Mouse (Mus musculus): Measurements from ENCODE around the gene B4galt5. TPM values are rescaled to one million over a fixed set of nuclear protein-coding genes. Genes with fewer than 3 reads are reported as not detected.

B4galt5 gene
- total and polyA plus RNA-seq, 3 experiments, result 12.5 to 17.6 (median 13.5) TPM

DNA sequence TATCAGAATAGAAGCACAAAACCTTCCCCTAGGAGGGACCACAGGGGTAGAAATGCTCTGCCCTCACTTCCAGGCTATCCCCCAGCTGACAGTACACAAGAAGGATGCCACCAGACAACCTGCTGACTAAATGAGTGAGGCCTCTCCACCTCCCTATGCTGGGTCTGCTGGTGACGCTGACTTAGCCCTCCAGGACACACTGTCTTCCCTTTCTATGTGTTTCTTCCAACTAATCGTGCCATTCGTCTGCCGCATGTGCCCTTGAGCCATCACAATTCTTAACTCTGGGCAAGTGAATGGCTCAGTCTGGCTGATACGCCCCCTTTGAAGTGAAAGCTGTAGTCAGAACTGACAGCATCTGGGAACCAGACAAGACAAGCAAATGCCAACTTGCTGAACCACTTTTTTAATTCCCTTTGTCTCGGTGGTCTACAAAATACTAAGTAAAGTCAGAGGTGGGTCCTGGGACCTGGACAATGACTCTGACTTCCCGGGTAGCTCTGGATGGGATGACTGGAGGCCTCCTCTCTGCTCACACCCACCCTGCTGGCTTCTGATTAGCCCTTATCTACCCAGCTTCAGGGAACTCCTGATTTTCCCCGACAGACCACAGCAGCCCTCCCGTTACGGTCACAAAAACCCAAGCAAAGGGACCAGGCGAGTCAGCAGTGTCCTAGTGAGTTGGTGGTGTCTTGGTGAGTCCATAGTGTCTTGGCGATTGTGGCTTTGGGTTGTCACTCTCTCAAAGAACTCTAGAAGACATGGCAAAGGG is 5.4 kb downstream of the B4galt5 start (continued):
- TF ChIP-seq NELFE (IDR thresholded peaks at IDR 0.05; ENCODE audit: low read depth, low read length) (no peak), POLR2A (IDR thresholded peaks at IDR 0.05; ENCODE audit: low read depth, low read length) (no peak), TCF12 (IDR thresholded peaks at IDR 0.05; ENCODE audit: low read depth, low read length) (no peak), MEF2A (IDR thresholded peaks at IDR 0.05; ENCODE audit: borderline replicate concordance, low read depth, low read length) (no peak)

DNA sequence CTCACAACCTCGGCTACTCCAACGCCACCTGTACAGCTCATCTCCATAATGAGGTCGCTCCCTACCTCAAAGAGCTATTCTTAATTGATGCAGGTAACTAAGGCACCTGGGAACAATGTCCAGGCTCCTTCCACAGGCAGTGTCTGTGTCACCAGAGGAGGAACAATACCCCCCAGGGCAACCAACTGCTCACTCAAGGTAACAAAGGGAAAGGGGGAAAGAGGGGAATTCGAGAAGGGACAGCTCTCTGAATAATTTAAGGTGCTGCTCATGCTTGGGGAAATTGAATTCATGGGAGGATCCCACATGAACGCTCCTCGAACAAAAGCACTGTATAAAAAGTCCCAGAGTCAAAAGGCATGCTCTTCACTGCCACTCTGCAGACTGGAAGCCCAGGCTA is 6.1 kb downstream of the B4galt5 start:
- no peak for TF ChIP-seq SIN3A (IDR thresholded peaks at IDR 0.05; ENCODE audit: low read length)
- no peak for TF ChIP-seq EP300 (IDR thresholded peaks at IDR 0.05; ENCODE audit: low read length)
- in situ Hi-C loops (cut with MboI; ENCODE audit: low pct_ligation_motif_present, low pct_unique_long_range_greater_than_20kb, low sequenced_read_pairs), result no loop called here
- Histone ChIP-seq H3K36me3 (replicated peaks in 1 of 2; ENCODE audit: control insufficient read depth in 1 of 2, insufficient read depth in 1 of 2, low read length in 1 of 2) (peaks cover 0 to 40% of the 10 kb centered on the region in 2 experiments), H3K79me2 (replicated peaks; ENCODE audit: control insufficient read depth, extremely low read depth, insufficient read depth, poor library complexity, severe bottlenecking) (peaks cover 59% of the 10 kb centered on the region), H3K4me3 (replicated peaks in 1 of 3; ENCODE audit: low read depth in 2 of 3, low read length in 2 of 3, poor library complexity in 1 of 3) (no peak overlapping the region), H3K27me3 (replicated peaks) (no peaks in the 10 kb centered on the region), H3K4me2 (ENCODE audit: insufficient read depth, low read depth, poor library complexity, severe bottlenecking) (no peak overlapping the region), H3K9me3 (replicated peaks; ENCODE audit: low read length) (no peaks in the 10 kb centered on the region), H3K27ac (ENCODE audit: insufficient read depth, low read depth) (no peak overlapping the region), H3K4me1 (ENCODE audit: control insufficient read depth in 1 of 2, insufficient read depth in 2 of 2) (peaks cover 13 to 85% of the 10 kb centered on the region in 2 experiments), H3K9ac (ENCODE audit: insufficient read depth, low read depth) (no peak overlapping the region)
- dilution Hi-C loops (cut with MboI; ENCODE audit: extremely low pct_ligation_motif_present, extremely low pct_unique_long_range_greater_than_20kb, low sequenced_read_pairs), result no loop called here
- DNase-seq (ENCODE audit: extremely low read depth), result no peak

DNA sequence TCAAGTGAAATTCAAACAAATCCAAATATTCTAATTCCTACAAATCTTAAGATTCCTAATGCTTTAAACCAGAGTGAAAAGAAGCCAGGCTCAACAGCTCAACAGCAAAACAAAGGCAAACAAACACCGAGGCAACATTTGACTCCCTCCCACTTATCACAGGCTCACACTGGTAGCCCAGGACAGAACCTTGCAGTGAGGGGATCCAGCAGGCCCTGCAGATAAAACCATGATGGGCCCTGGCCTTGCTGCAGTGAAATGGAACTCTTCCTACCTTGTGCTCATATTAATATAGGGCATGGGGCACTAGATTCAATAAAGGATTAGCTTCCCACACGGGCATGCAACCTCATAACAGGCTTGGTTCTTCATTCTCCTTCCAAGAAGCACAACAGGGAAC is 11.4 kb downstream of the B4galt5 start:
- in situ Hi-C loops (cut with MboI; ENCODE audit: low pct_ligation_motif_present, low pct_unique_long_range_greater_than_20kb, low sequenced_read_pairs), result no loop called here
- Histone ChIP-seq H3K27me3 (replicated peaks) (no peaks in the 10 kb centered on the region), H3K4me2 (ENCODE audit: insufficient read depth, low read depth, poor library complexity, severe bottlenecking) (no peak overlapping the region), H3K36me3 (replicated peaks in 1 of 2; ENCODE audit: control insufficient read depth in 1 of 2, insufficient read depth in 1 of 2, low read length in 1 of 2) (peaks cover 0 to 48% of the 10 kb centered on the region in 2 experiments), H3K9ac (ENCODE audit: insufficient read depth, low read depth) (no peak overlapping the region), H3K4me1 (ENCODE audit: control insufficient read depth in 1 of 2, insufficient read depth in 2 of 2) (peaks cover 15 to 90% of the 10 kb centered on the region in 2 experiments), H3K79me2 (replicated peaks; ENCODE audit: control insufficient read depth, extremely low read depth, insufficient read depth, poor library complexity, severe bottlenecking) (peaks cover 35% of the 10 kb centered on the region), H3K4me3 (replicated peaks in 1 of 3; ENCODE audit: low read depth in 2 of 3, low read length in 2 of 3, poor library complexity in 1 of 3) (no peak overlapping the region), H3K27ac (ENCODE audit: insufficient read depth, low read depth) (no peak overlapping the region), H3K9me3 (replicated peaks; ENCODE audit: low read length) (no peaks in the 10 kb centered on the region)
- no peak for DNase-seq (ENCODE audit: extremely low read depth)
- dilution Hi-C loops (cut with MboI; ENCODE audit: extremely low pct_ligation_motif_present, extremely low pct_unique_long_range_greater_than_20kb, low sequenced_read_pairs), result no loop called here
- no peak for TF ChIP-seq GABPA (IDR thresholded peaks at IDR 0.05; ENCODE audit: insufficient replicate concordance, low read depth, low read length)
- TF ChIP-seq MXI1 (IDR thresholded peaks at IDR 0.05; ENCODE audit: low read depth, low read length), result no peak
- no peak for TF ChIP-seq ZC3H11A (IDR thresholded peaks at IDR 0.05; ENCODE audit: low read depth, low read length)
- no peak for TF ChIP-seq E2F4 (IDR thresholded peaks at IDR 0.05; ENCODE audit: insufficient replicate concordance, low read depth, low read length)
- no peak for TF ChIP-seq JUN (IDR thresholded peaks at IDR 0.05; ENCODE audit: insufficient read depth, low read depth, low read length)
- no peak for TF ChIP-seq HCFC1 (IDR thresholded peaks at IDR 0.05; ENCODE audit: low read depth, low read length)
- no peak for TF ChIP-seq CHD2 (IDR thresholded peaks at IDR 0.05; ENCODE audit: low read length)
- TF ChIP-seq POLR2AphosphoS2 (IDR thresholded peaks at IDR 0.05; ENCODE audit: low read depth, low read length), result no peak
- no peak for TF ChIP-seq NELFE (IDR thresholded peaks at IDR 0.05; ENCODE audit: low read depth, low read length)
- TF ChIP-seq RAD21 (IDR thresholded peaks at IDR 0.05; ENCODE audit: low read depth, low read length), result no peak
- TF ChIP-seq ETS1 (conservative IDR thresholded peaks at IDR 0.05; ENCODE audit: low read depth, low read length), result no peak
